Mouse (Mus musculus) hindbrain, embryonic 16.5 days (tissue): Measurements from ENCODE around the gene Trmt2b. TPM values are rescaled to one million over a fixed set of nuclear protein-coding genes. Genes with fewer than 3 reads are reported as not detected.

Experiments
- polyA plus RNA-seq: library from polyadenylated mRNA; unstranded; fragments of >200 nt; fragmentation: Nextera tagmentation; extraction: Ambion mirVana; gene quantifications from 2 replicates; pipeline ENCODE4 v1.2.1, GENCODE M21; 2015

Trmt2b gene
- polyA plus RNA-seq, 1 experiment from 2014 or later, result 7.5 TPM

Other genes with a start within 250 kb of the Trmt2b start
- gene Cstf2, start 217.8 kb downstream of the Trmt2b start, polyA plus RNA-seq, result 65.9 and 68.2 TPM in 2 replicates
- gene Xkrx, start 114.9 kb downstream of the Trmt2b start, polyA plus RNA-seq, result 0.95 and 1.1 TPM in 2 replicates
- gene Arl13a, start 89.5 kb downstream of the Trmt2b start, polyA plus RNA-seq, result not detected in 2 replicates
- gene Nox1, start 55.0 kb downstream of the Trmt2b start, polyA plus RNA-seq, result 0.15 and 0.36 TPM in 2 replicates
- gene Tmem35a, start 18.2 kb upstream of the Trmt2b start, polyA plus RNA-seq, result 117 and 126 TPM in 2 replicates
- 6.9 and 7.7 TPM in 2 replicates for gene Cenpi, start 31.1 kb upstream of the Trmt2b start, polyA plus RNA-seq
- 15.4 and 19.5 TPM in 2 replicates for gene Drp2, start 127.6 kb upstream of the Trmt2b start, polyA plus RNA-seq
- gene Taf7l, start 199.5 kb upstream of the Trmt2b start, polyA plus RNA-seq, result 0.08 and 0.21 TPM in 2 replicates